Mouse (Mus musculus): ENCODE results near the gene Gm49368.

DNA sequence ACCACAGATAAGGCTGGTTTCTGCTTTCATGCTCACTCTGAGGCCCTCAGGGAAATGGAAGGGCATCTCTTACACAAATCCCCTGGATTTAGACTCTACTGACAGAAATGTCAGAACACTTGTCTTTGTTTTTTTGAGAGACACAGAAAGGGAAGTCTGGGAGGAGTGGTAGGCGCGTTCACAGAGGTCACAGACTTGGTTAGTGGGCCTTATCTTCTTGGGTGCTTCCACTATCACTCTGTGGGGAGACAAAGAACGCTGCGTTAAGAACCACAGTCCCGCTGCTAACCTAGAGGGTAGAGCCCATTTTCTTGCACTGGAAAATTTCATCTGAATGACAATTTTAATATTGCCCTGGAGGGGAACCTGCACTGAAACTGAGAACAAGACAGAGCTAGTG is 69.7 kb downstream of the Gm49368 start:
- TF ChIP-seq CTCF (IDR thresholded peaks at IDR 0.05; ENCODE audit: low read depth) (no peak), EP300 (IDR thresholded peaks at IDR 0.05; ENCODE audit: low read depth) (no peak)

Measured in heart, postnatal 0 days (tissue).